Mouse (Mus musculus): ENCODE measurements around the gene Tsr3.

Tsr3 gene

DNA sequence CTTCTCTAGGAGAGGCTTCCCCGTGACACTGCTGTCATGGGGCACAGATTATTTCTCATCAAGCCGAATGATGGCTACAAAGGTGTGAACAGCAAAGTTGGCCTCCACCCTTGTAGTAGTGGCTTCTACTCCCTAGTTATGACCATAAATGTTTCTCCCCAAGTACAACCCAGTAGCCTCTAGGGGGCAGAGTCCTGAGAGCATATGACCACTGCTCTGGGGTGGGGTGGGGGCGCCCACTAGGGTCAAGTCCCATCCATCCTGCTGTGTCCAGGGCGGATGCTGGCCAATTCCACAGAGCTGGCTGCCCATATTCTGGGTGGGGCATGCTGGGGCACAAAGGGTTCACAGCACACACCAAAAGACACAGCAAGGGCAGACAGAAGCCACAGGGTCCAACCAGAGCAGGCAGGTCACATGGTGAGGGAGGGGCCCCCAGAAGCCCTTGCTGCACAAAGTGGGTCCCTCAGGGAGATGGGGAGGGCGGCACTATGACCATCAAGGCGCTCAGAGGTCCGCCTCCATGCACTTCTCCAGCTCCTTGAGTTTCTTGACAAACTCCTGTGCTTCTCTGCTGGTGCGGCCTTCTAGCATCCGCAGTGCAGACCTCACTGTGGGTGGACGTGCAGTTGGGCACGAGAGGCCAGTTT is 3.3 kb downstream of the Tsr3 start:
- no peak for DNase-seq (ENCODE audit: low read depth, low spot score)

DNA sequence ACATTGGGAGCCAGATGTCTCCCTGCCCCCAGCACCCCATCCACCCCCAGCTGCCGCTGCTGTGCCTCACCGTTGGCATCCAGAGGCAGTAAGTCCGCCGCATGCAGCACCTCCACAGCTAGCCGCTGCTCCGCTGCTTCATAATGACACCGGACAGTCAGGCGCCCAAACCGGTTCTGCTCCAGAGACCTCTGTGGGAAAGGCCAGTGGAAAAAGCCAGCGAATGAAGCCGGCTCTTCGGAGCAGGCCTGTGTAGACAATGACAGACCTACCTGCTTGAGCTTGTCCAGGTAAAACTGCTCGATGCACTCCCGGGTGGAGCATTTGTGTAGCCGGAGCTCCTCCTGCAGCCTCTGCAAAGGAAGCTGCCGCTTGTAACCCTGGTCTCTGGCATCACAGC is 4.3 kb downstream of the Tsr3 start:
- DNase-seq (ENCODE audit: low read depth, low spot score): no peak

DNA sequence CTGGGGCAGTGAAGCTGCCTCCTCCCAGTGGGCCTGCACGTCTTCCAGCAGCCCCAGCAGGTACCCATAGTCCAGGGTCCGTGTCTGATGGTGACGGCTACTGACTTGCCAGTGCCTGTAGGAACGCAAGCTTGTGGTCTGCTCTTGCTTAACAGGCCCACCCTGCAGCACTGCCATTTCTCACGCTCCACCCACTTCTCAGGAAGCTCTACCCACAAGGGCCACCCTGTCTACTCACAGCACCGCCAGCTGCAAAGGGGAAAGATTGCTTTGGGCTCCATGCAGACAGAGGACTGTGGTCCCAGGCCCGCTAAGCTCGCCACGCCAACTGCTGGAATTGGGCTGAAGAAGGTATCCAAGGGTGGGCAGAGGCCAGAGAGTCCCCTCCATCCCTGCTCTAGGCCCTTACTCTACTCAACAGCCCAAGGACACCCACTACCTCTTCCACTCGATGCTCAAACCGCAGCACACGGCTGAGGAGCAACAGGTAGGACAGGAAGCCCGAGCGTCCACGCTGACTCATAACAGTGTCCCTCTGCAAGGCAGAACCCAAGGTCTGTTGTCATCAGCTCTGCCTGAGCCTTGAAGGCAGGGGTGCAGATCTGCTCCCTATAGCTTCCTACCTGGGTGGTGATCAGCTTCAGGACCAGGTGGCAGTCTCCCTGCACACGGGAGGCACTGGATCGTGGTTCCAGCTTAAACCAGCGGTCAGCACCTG is 8.2 kb downstream of the Tsr3 start:
- no peak for DNase-seq (ENCODE audit: low read depth, low spot score)

DNA sequence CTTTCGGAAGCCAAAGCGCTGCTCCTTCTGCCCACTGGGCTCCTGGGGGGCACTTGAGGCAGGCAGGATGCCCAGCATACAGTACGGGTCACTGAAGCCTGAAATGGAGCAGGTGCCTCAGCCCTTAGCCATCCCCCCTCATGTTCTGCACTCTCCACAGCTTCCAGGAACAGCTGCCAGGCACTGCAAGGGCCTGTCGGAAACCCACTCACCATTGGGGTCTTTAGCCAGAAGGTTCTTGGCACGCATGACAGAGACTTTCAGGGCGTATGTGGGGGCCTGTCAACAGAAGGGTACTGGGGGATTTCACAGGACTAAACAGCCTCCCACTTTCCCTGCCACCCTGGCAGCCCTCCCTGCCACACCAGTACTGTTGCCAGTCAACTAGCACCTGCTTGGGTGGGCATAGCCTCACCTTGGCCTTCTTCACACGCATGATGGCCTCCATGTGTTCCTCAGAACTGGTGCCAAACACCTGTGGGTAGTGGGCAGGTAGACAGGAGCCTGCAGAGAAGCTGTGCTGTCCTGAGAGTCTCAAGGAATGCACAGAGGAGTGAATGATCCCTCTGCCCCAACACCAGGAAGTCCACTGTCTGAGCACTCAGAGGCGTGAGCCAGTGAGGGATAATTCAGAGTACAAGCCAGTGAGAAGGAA is 10.3 kb downstream of the Tsr3 start:
- no peak for DNase-seq (ENCODE audit: low read depth, low spot score)

GRCm38 (mm10) chr17:25252643-25253042 is 12.7 kb downstream of the Tsr3 start:
- no peak for DNase-seq (ENCODE audit: low read depth, low spot score)

DNA sequence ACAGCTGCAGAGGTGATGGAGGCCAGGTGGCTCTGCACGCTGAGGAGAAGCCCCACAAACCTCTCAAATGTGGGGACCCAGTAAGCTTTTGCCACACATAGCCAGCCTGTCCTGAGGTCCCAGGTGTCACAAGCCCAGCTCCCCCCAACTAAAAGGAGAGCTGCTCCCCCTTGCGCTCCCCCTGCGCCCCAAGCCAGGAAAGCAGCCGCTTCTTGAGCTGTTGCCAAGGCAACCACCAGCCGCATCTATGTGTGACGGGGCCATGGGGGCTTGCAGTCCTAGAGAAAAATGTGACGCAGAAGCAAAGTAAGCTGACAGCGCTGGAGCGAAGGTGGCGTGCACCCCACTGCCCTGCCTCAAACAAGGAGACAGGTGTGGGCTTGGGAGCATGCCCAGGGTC is 13.8 kb downstream of the Tsr3 start:
- no peak for DNase-seq (ENCODE audit: low read depth, low spot score)

DNA sequence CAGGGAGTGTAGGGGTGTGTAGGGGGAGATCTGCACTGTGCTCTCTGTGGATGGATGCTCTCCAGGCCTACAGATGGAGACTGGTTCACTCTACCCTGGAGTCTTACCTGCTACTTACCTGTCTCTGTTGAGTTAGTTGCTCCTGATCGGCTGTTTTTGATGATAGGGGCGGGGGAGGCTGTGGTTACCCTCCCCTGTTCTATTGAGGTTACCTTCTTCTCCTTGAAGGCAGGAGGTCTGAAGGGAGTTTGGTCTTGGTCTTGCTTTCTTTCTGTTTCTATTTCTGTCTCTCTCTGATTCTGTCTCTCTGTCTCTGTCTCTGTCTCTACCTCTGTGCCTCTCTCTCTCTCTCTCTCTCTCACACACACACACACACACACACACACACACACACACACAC is 15.1 kb downstream of the Tsr3 start:
- no peak for DNase-seq (ENCODE audit: low read depth, low spot score)

- no peak for DNase-seq (ENCODE audit: low read depth, low spot score)
Observed at GRCm38 (mm10) chr17:25256140-25256754, 16.3 kb downstream of the Tsr3 start, which contains the start of gene Baiap3. Baiap3 (minus strand) TSS chr17:25256364.

DNA sequence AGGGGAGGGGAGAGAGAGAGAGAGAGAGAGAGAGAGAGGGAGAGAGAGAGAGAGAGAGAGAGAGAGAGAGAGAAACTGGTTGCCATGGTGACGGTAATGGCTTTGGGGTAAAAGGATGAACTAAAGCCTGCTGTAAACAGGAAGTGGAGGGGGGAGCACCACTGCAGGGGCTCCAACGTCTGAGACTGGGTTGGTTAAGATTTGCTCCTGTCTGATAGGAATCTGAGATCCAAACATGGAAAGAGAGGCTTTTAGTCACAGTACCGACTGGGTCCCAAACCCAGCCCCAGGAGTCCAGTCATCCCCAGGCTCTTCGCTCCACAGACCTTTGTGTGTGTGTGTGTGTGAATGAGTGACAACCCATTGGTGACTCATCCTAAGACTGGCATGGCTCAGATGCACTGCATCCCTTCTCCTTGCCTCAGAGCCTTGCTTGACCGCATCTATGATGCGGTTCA is 17.9 kb downstream of the Tsr3 start:
- DNase-seq (ENCODE audit: low read depth, low spot score): no peak

DNA sequence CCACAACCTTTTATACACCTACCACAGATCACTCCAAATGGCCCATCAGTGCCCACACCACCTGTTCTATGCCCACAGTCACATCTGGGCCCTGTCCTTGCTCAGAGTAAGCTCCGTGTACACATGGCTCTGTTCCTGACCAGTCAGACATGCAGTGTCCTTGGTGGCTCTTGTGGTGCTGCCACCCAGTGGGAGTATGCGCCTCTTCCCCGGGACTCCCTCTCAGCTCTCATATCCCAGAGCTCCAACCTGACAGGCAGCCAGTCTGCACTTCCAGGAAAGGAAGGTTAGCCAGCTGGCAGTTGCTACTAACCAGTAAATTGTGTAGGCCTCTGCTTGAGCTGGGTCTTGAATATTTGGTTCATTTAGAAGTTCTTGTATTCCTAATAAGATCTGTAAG is 24.5 kb downstream of the Tsr3 start:
- no peak for DNase-seq (ENCODE audit: low read depth, low spot score)

GRCm38 (mm10) chr17:25270795-25271335 is 30.9 kb downstream of the Tsr3 start:
- no peak for DNase-seq (ENCODE audit: low read depth, low spot score)

GRCm38 (mm10) chr17:25272326-25272725 is 32.4 kb downstream of the Tsr3 start:
- DNase-seq (ENCODE audit: low read depth, low spot score): no peak

DNA sequence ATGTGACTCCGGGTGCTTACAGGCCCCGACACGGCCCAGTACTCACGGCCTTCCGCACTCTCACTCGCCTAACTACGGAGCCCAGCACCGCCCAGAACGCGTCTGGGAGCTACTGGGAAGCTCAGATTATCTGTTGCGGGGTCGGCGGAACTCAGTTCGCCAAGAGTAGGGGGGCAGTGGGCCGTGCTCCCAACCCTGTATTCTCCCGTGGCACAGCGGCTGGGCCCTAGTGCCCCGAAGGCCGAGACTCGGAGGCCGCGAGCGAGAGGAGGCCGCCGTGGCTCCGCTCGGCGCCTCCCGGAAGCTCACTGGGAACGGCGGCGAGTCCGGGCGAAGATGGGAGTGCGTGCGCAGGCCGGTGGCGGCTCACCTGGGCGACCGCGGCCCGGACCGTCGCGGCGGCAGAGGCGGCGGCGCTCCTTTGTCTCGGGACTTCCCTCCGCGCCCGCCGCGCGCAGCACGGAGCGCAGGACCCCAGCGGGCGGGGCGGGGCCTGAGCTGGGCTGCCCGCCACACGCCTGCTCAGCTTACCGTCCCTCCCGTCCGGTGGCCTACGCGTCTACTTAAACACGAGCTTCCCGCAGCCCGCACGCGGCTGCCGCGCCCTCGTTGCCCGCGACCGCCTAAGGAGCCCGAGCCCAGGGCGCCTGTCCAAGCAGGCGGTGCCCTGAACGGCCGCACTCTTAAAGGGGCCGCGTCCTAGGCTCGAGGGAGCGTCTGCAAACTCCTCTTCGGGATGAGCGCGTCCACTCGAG is 33.2 kb downstream of the Tsr3 start:
- no peak for DNase-seq (ENCODE audit: low read depth, low spot score)

- DNase-seq (ENCODE audit: low read depth, low spot score): peak; percentile 94
Observed at GRCm38 (mm10) chr17:25273706-25274501, 33.9 kb downstream of the Tsr3 start.

GRCm38 (mm10) chr17:25274571-25275346 is 34.8 kb downstream of the Tsr3 start, which contains the start of gene Ube2i:
Ube2i (minus strand) TSS chr17:25274622.
- DNase-seq (ENCODE audit: low read depth, low spot score): no peak

DNA sequence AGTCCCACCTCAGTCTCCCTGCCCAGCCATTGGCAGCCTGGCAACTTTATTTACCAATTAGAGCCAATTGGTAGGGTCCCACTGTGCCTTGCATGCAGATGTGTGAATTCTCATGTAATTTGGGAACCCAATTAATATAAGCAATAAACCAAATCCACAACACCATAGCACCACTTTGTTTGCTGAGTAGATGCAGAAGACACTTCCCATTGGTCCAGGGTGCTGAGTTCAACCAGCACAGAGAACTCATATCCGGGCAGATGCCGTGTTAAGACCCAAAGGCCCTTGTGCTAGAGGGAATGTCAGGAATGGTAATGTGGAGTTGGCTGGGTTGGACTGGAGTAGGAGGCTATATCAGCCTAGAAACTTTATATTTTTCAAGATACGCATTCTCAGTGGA is 35.9 kb downstream of the Tsr3 start:
- no peak for DNase-seq (ENCODE audit: low read depth, low spot score)

DNA sequence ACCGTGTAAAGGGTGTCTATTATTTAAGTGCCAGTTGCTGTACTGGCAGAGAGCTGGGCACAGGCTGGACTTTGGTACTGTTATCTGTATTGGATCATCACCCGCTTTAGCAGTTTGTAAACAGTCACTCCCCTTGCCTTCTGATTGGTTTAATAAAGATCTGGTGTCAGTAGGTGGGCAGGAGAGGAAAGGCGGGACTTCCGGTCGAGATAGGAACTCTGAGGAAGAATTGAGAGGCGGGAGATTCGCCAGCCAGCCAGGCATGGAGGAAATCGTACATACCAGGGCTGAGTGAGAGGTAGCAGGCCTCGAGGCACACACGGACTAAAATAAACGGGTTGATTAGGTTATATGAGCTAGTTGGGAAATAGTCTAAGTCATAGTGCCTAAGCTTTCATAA is 42.2 kb downstream of the Tsr3 start:
- peak; percentile 65 for DNase-seq (ENCODE audit: low read depth, low spot score)

DNA sequence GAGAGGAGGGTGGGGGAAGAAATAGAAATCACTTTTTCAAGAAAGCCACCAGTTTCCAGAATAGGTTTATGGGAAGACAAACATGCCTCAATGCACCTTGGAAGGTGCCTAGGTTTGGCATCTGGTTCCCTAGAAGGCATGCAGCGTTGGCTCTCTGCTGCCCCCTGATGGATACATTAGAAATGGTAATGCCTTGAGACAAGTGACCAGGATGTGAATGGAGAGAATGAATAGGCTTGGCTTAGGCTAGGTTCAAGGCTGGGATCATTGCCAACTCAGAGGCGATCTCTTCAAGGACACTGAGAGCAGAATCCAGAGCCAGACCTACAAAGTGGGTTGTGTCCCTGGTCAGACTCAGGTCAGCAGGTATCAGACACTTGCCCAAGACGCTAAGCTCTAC is 45.1 kb downstream of the Tsr3 start:
- DNase-seq (ENCODE audit: low read depth, low spot score): peak; percentile 59

- no peak for DNase-seq (ENCODE audit: low read depth, low spot score)
Observed at GRCm38 (mm10) chr17:25288842-25289241, 48.9 kb downstream of the Tsr3 start.

DNA sequence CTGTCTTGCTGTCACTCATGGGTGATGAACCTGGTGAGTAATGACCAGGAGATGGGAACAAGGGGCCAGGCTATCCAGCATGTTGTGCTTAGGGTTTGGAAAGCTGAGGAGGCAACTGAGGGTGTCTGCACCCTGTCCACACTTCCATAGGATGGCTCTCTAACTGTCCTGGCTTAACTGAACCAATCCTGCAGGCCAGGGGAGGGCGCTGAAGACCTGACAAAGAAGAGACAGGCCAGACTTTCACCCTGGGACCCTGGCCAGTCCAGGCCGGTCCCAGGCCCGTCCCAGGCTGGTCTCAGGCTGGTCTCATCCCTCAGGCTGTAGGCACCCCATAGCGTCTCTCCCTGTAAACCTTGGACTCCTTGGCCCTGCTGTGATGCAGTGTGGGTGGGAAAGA is 50.4 kb downstream of the Tsr3 start:
- DNase-seq (ENCODE audit: low read depth, low spot score): no peak

Data from WW6 (cell line).